Mouse (Mus musculus): Measurements from ENCODE around the gene Fzd2.
"Not testable (repeated sequence)": the region's sequence is repeated elsewhere in the genome, so short reads cannot be mapped to it uniquely, and the experiment has no call there.

Fzd2 gene

DNA sequence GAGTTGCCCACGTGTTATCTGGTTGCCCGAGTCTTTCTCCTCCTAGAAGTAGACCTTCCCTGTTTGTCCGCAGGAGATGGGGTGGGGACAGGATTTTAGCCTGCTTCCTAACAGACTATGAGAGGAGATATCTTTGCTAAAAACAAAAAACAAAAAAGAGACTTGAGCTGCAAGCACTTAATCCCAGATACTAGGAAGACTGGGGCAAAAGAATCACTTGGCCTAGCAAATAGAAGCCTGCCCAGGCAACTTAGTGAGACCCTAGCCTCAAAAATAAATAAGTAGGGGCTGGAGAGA, 24.2 kb upstream of the Fzd2 start:
- CTCF ChIA-PET: interaction anchor here (0.6 kb wide), 1 partner anchor 17 kb away, joined by 11 read pairs; no protein-coding TSS in a partner anchor

DNA sequence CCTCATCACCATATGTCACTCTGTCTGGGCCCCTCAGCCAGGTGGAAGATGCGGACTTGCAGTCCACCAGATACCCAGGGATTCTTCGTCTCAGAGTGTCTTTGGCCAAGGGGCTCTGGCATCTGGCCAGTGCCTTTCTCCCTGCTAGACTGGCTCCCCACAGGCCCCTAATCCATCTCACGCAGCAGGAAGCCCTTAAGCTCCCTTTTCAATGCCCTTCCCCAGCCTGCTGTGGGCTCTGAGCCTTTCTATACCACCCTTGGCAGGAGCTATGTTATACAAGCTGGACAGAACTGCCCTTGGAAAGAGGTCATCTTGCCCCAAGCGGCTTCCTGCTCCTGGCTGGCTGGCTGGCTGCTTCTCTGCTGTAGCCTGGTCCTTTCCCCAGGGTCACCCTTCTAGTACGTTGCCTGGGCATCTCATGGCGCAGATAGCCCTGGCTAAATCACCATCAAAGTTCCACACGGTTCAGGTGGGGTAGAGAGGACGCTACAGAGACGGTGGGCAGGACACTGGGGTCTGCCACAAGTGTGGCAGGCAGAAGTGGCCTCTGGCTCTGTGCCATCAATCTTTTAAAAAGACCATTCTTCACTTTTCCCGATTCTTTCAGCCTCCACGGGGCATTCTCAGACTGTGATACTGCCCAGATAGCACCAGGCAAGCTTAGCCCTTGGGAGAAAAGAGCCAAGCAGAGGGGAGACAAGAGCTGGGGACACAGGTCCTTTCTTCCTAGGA, 22.7 kb upstream of the Fzd2 start:
- CTCF ChIA-PET: interaction anchor here (0.6 kb wide), 1 partner anchor 8 kb away, joined by 3 read pairs; no protein-coding TSS in a partner anchor

DNA sequence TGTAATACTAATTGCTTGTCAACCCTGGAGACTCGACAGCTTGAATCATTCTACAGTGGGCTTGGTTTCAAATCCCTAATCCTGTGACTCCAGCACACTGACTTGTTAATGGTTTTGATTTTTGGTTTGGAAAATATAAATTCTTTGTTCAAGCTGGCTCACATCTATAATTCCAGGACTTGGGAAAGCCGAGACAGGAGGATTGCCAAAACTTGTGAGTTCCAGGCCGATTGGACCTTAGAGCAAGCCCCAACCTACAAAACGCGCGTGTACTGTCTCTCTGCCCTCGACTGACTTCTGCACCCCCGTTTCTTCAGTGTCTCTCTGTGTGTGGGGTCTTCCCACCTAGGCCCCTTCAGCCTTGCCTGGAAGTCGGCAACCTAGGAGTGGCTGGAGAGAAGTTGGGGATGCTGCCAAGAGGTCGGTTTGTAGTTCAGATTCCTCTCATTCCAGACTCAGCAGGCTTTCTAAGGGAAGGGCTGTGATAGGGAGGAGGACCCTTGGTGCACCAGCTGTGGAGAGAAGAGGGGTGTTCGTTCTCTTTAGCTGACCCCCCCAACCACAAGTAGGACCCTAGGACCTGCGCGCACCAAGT, 22.1 kb upstream of the Fzd2 start:
- CTCF ChIA-PET: no interaction called here

GRCm38 (mm10) chr11:102582736-102583135, 21.5 kb upstream of the Fzd2 start:
- CTCF ChIA-PET: no interaction called here

DNA sequence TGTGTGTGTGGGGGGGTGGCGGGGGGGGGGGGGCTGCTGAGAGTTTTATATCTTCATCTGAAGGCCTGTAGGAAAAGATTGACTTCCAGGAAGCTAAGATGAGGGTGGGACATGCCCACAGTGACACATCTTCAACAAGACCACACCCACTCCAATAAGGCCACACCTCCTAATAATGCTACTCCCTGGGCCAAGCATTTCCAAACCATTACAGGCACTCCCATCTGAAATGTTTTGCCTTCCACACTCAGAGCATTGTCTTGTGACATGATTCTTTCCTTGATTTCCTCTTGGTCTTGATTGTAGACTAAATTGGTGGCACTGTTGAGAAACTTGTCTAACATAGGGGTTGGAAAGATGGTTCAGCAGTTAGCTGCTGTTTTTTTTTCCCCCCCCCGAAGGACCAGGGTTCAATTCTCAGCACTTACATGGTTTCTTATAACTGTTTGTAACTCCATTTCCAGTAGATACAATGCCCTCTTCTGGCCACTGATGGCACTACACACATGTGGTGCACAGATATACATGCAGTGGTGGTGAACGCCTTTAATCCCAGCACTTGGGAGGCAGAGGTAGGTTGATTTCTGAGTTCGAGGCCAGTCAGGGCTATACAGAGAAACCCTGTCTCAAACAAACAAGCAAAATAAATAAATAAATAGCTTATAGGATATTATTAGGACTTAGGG, 17.6 kb upstream of the Fzd2 start:
- CTCF ChIA-PET: no interaction called here

GRCm38 (mm10) chr11:102587554-102587953, 16.6 kb upstream of the Fzd2 start:
- CTCF ChIA-PET: no interaction called here

DNA sequence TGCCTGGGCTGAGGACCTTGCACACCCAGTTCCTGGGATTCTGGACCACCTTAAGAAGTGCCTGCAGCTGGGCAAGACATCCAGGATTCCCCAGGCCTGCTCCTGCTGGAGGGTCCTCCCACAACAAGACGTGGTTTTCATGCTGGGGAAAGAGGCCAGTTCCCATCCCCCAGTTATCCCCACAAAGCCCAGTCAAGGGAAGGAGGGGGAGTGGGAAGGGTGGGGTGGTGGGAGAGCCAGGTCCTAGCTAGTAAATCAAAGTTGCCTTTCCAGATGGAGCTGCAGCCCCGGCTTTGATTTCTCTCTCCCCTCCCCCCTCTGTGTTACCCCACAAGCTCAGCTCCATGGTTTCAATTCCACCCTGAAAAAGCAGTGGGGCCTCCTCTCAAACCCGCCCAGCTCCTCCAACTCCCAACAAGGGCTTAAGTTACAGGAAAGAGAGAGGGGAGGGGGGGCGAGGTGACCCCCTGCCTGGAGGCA, 8.8 kb upstream of the Fzd2 start:
- CTCF ChIA-PET: no interaction called here

DNA sequence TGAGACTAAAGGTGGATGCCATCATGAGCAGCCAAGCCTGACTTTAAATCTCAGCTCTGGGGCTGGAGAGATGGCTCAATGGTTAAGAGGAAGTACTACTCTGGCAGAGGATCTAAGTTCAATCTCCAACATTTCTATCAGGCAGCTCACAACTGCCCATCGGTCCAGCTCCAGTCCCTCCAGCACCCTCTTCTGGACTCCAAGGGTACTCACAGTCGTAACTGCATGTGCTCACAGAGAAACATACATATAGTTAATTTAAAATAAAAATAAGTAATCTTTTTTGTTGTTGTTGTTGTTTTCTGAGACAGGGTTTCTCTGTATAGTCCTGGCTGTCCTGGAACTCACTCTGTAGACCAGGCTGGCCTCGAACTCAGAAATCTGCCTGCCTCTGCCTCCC, 4.3 kb upstream of the Fzd2 start:
- CTCF ChIA-PET: interaction anchor here (0.6 kb wide), 1 partner anchor 43 kb away, joined by 6 read pairs; no protein-coding TSS in a partner anchor

DNA sequence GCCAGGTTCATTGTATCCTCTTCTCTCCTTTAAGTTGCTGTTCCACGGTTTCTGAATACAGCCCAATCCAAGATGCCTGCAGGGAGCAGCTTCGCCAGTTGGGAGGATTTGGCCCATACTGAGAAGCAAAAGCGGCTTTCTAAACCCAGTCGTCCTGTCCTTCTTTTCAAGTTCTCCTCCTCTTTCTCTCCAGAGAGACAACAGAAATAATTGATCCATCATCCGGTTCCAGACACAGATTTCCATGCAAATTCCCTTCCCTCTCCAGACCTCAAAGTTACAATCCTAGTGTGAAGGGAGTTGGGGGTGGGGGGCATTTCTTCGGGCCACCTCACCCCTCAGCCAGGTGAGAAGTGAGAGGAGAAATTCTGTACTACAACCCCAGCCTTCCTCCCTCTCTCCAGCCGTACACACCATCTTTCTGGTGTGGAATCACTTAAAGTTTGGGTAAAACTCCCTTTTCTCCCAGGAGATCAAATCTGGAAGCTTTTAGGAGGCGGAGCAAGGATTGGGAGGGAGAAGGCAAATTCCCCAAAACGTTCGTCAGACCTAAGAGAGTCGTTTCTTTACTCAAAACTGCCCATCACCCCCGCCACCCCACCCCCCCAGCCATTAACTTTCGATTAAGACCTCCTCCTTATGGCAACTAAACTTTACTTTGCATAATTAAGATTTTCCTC, 1.2 kb upstream of the Fzd2 start:
- CTCF ChIA-PET: no interaction called here

DNA sequence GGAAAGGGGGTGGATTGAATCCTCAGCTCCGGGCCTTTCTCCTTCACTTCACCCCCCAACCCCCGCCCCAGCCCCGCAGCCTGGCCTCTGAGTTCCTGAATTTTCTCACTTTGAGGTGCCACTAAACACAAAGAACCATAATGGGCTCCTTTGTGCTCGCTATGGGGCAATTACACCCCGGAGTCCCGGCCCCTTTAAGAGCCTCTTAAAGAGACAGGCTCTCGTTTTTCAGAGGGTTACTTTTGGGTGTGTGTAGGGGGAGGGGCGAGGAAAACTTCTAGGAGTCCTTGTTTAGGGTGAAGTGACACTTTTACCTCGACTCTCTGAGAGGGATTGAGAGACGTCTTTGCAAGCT, 723 bp upstream of the Fzd2 start:
- CTCF ChIA-PET: no interaction called here

GRCm38 (mm10) chr11:102604777-102605552, 769 bp downstream of the Fzd2 start:
- CTCF ChIA-PET: no interaction called here

DNA sequence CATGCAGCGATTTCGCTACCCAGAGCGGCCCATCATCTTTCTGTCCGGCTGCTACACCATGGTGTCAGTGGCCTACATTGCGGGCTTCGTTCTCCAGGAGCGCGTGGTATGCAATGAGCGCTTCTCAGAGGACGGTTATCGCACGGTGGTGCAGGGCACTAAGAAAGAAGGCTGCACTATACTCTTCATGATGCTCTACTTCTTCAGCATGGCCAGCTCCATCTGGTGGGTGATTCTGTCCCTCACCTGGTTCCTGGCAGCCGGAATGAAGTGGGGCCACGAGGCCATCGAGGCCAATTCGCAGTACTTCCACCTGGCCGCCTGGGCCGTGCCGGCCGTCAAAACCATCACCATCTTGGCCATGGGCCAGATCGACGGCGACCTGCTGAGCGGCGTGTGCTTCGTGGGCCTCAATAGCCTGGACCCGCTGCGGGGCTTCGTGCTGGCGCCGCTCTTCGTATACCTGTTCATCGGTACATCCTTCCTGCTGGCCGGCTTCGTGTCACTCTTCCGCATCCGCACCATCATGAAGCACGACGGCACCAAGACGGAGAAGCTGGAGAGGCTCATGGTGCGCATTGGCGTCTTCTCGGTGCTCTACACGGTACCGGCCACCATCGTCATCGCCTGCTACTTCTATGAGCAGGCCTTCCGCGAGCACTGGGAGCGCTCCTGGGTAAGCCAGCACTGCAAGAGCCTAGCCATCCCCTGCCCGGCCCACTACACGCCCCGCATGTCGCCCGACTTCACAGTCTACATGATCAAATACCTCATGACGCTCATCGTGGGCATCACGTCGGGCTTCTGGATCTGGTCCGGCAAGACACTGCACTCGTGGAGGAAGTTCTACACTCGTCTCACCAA, 1.6 kb downstream of the Fzd2 start:
- CTCF ChIA-PET: no interaction called here

- CTCF ChIA-PET: no interaction called here
These were observed 2.6 kb downstream of the Fzd2 start for GRCm38 (mm10) chr11:102606751-102607171.

- CTCF ChIA-PET: not testable (repeated sequence)
These were observed 3.0 kb downstream of the Fzd2 start for GRCm38 (mm10) chr11:102607201-102607600.

DNA sequence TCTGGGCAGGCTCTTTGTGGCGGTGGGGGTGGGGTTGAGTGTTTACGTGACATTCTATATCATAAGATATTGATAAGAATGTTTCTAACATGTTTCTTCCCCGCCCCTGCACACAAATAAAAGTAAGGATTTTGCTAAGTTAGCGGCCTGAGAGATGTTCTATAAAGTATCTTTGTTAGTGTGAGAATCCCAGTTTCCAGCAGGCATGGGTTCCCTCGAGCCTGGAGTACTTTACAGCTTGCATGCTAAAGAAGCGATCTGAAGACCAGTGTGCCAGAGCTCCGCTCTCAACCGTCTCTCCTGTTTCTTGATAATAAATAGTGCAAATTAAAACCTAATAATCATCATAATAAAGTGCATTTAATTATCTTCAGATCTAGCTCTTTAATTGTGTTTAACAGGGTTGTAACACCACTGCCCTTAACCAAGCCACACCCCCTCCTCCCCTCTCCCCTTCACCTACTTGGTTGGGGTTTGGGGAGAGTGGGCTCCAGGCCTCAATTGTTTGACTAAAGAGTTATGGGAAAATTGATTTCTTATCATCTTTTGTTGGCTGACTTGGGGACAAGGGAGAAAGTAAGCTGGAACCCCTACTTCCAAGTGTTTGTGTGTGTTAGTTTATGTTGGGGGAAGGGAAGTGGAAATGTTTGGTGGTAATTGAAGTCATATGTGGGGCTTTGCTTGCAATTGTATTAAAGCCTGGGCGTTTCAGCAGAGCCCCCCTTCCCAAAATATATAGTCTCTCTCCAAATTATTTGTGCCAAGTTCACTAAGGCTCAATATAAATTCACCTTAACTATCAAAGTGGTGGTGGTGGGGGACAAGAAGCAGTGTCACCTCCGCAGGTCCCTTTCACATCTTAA, 3.7 kb downstream of the Fzd2 start:
- CTCF ChIA-PET: no interaction called here

DNA sequence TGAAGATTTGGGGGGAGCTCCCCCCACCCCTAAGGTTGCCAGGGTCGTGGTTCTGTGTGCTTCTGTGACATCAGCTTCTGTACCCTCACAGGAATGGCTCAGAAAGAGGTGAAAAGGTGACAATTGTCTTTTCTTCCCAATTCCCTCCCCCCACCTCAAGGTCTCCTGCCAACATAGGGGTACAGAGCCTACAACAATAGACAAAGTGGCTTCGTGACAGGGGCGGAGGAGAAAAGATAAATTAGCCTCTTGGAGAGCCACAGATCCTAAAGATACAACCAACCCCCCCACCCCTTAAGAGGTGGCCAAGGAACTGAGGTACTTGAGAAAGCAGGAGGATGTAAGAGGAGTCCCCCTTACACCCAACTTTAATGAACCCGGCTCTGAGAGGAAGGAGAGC, 4.5 kb downstream of the Fzd2 start:
- CTCF ChIA-PET: no interaction called here

DNA sequence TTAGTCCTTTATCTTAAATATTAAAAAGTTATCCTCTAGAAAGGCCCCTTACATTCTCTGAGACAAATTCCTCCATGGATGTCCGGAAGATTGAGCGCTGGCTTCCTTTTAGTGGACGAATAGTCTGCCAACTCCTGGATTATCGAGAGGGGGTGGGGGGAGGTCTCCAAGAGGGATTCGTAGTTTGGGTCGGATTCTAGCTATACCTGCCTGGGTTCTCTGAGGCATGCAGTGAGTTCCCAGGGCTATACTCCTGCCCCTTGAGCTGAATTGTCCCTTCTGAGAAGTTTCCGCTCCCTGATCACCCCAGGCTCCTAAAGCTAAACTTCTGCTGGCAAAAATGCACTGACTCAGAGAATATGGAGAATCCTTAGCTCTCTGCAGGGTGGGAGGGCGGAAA, 5.3 kb downstream of the Fzd2 start:
- CTCF ChIA-PET: no interaction called here

- CTCF ChIA-PET: no interaction called here
These were observed 6.1 kb downstream of the Fzd2 start for GRCm38 (mm10) chr11:102610260-102610659.

DNA sequence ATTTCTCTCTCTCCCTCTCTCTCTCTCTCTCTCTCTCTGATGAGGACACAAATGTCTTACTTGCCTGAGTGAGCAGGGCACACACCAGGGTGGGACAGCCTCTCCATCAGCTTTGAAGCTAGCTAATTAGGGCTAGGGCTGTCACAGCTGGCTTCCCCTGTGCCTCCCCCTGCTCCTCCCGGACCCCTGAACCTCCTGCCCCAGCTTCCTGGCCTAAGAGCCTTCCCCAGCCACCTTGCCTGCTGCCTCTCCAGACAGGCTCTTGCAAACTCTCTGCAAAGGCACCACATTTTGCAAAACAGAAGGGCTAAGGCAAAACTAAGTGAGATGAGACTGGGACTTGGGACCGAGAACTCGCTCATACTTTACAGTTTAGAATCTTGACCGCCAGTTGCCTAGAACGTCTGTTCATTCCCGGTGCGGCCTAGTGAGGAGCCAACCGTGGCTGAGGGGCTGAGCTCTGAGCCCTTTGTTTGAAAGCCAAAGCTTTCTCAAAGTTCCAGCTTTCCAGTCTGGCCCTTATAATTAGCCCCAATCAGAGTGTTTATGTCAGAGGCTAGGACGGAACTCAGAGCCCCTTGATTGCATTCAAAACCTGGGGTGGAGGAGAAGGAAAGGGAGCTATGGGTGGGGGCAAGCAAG, 6.6 kb downstream of the Fzd2 start:
- CTCF ChIA-PET: no interaction called here

GRCm38 (mm10) chr11:102611317-102611705, 7.1 kb downstream of the Fzd2 start:
- CTCF ChIA-PET: no interaction called here

Data from spleen, embryonic (tissue).